Mouse (Mus musculus) left cerebral cortex, adult 2 months (tissue): ENCODE data around the gene Olfr1432. TPM values are rescaled to one million over a fixed set of nuclear protein-coding genes. Genes with fewer than 3 reads are reported as not detected.
"Not testable (repeated sequence)": the region's sequence is repeated elsewhere in the genome, so short reads cannot be mapped to it uniquely, and the experiment has no call there.

ENCODE experiments used
- DNase-seq, 2 experiments: peaks; one replicate each; pipeline ENCODE4 v3.0.0; 2021 to 2022; ENCODE audit warnings: low spot score in 2 of 2, mixed read lengths in 1 of 2; ENCODE audit errors: extremely low spot score in 1 of 2
- H3K27ac ChIP-seq: fragments of 200-600 bp; 2 replicates; pipeline ENCODE4 v1.8.1; 2022
- H3K4me3 ChIP-seq: fragments of 200-600 bp; 2 replicates; pipeline ENCODE4 v1.8.1; 2022
- CTCF ChIP-seq: fragments of 200-600 bp; IDR thresholded peaks from 2 replicates; pipeline ENCODE4 v1.8.1; 2022; ENCODE audit warnings: antibody characterized with exemption, mild to moderate bottlenecking, moderate library complexity
- intact Hi-C: fragments of 180-260 bp; cut with DNase I; formaldehyde crosslinking; loops from one replicate; pipeline ENCODE4 v1.15.1; 2025
- long read RNA-seq, 2 experiments: library from polyadenylated mRNA; stranded (forward); transcript quantifications; one replicate each; pipeline ENCODE4 v2.0.0; 2021; ENCODE audit warnings: borderline mapping rate in 2 of 2
- total RNA-seq, 2 experiments: library from RNA; stranded (reverse); gene quantifications; 2 replicates each; pipeline ENCODE4 v1.2.3; 2021

Gene Olfr1432
- total RNA-seq, result not detected
- long read RNA-seq, experiment 1, result 0 reads
- long read RNA-seq, experiment 2, result 0 reads

GRCm38 (mm10) chr19:12232496-12232895 lies at the start of gene Olfr1432:
Gene Olfr1432 (minus strand): TSS chr19:12232596.
- H3K4me3 ChIP-seq, intact Hi-C loops, H3K27ac ChIP-seq, DNase-seq: not testable (repeated sequence)

- DNase-seq, result no peak
Observed at GRCm38 (mm10) chr19:12279554-12279953, 47.2 kb upstream of the Olfr1432 start, which contains the start of gene Olfr1434. Gene Olfr1434 (plus strand): TSS chr19:12279854.

GRCm38 (mm10) chr19:12260732-12261131 lies 28.3 kb upstream of the Olfr1432 start, which contains the start of gene Olfr235:
Gene Olfr235 (plus strand): TSS chr19:12261032.
- DNase-seq, result no peak
- Histone ChIP-seq H3K4me3 (no peak within 1 kb of the TSS), H3K27ac (no peak within 1 kb of the TSS)
- intact Hi-C loops, result no loop called here
- TF ChIP-seq CTCF, result no peak

More at GRCm38 (mm10) chr19:12279554-12279953, 47.2 kb upstream of the Olfr1432 start, which contains the start of gene Olfr1434:
- no peak within 1 kb of the TSS for H3K4me3 ChIP-seq
- intact Hi-C loops, result no loop called here
- H3K27ac ChIP-seq, result no peak within 1 kb of the TSS
- TF ChIP-seq CTCF, result no peak

- Histone ChIP-seq H3K27ac (no peak within 1 kb of the TSS), H3K4me3 (no peak within 1 kb of the TSS)
- intact Hi-C loops, result loop anchor here (5.0 kb wide), 1 partner anchor 64 kb away; no protein-coding TSS in a partner anchor
- DNase-seq, result no peak
- TF ChIP-seq CTCF, result no peak
Observed at GRCm38 (mm10) chr19:12241559-12241958, 9.2 kb upstream of the Olfr1432 start, which contains the start of gene Olfr262. Gene Olfr262 (minus strand): TSS chr19:12241659.

- no peak for TF ChIP-seq CTCF
- DNase-seq, result no peak
- intact Hi-C loops, result no loop called here
- no peak within 1 kb of the TSS for H3K27ac ChIP-seq
- H3K4me3 ChIP-seq, result no peak within 1 kb of the TSS
Observed at GRCm38 (mm10) chr19:12200334-12200733, 32.1 kb downstream of the Olfr1432 start, which contains the start of gene Olfr1431. Gene Olfr1431 (plus strand): TSS chr19:12200634.

- DNase-seq, result not testable (repeated sequence)
Observed at GRCm38 (mm10) chr19:12199076-12199475, 33.3 kb downstream of the Olfr1432 start.

More at GRCm38 (mm10) chr19:12199076-12199475, 33.3 kb downstream of the Olfr1432 start:
- H3K27ac ChIP-seq, H3K4me3 ChIP-seq, intact Hi-C loops: not testable (repeated sequence)

Other genes with a start within 250 kb of the Olfr1432 start
- not detected for gene Olfr1423, start 191.3 kb downstream of the Olfr1432 start, total RNA-seq
- gene Olfr1424, start 169.9 kb downstream of the Olfr1432 start, total RNA-seq, result not detected
- gene Olfr1425, start 154.9 kb downstream of the Olfr1432 start, total RNA-seq, result not detected
- not detected for gene Olfr1426, start 140.6 kb downstream of the Olfr1432 start, total RNA-seq
- gene Olfr1427, start 129.3 kb downstream of the Olfr1432 start, total RNA-seq, result not detected
- gene Olfr1428, start 116.7 kb downstream of the Olfr1432 start, total RNA-seq, result not detected
- not detected for gene Olfr76, start 109.4 kb downstream of the Olfr1432 start, total RNA-seq
- not detected for gene Olfr1555-ps1, start 62.5 kb downstream of the Olfr1432 start, total RNA-seq
- gene Olfr1431, start 32.0 kb downstream of the Olfr1432 start, total RNA-seq, result not detected
- not detected for gene Olfr262, start 9.1 kb upstream of the Olfr1432 start, total RNA-seq
- gene Olfr235, start 28.4 kb upstream of the Olfr1432 start, total RNA-seq, result not detected
- not detected for gene Olfr1434, start 47.3 kb upstream of the Olfr1432 start, total RNA-seq
- not detected for gene Olfr1436, start 66.5 kb upstream of the Olfr1432 start, total RNA-seq
- not detected for gene Olfr1437, start 92.5 kb upstream of the Olfr1432 start, total RNA-seq
- not detected for gene Olfr1438-ps1, start 103.3 kb upstream of the Olfr1432 start, total RNA-seq
- not detected for gene Olfr1440, start 154.7 kb upstream of the Olfr1432 start, total RNA-seq
- not detected for gene Olfr1441, start 184.8 kb upstream of the Olfr1432 start, total RNA-seq
- gene Pfpl, start 195.3 kb upstream of the Olfr1432 start, total RNA-seq, result not detected
- gene Mpeg1, start 228.2 kb upstream of the Olfr1432 start, total RNA-seq, result 1 to 10 TPM; 6.8 to 7.4 TPM